Mouse (Mus musculus) spleen, adult 2 months (tissue): ENCODE results near the gene Robo1.

Source experiments
- CTCF ChIP-seq: fragments of 200-500 bp; IDR thresholded peaks from 2 replicates; pipeline ENCODE4 v1.5.1; 2011; ENCODE audit warnings: mild to moderate bottlenecking, inconsistent platforms; ENCODE audit not compliant: insufficient read depth, insufficient read length, insufficient replicate concordance; ENCODE audit errors: extremely low read depth
- POLR2A ChIP-seq: fragments of 200-500 bp; IDR thresholded peaks from 2 replicates; pipeline ENCODE4 v1.6.1; 2011; ENCODE audit warnings: low read depth, low read length, inconsistent platforms

DNA sequence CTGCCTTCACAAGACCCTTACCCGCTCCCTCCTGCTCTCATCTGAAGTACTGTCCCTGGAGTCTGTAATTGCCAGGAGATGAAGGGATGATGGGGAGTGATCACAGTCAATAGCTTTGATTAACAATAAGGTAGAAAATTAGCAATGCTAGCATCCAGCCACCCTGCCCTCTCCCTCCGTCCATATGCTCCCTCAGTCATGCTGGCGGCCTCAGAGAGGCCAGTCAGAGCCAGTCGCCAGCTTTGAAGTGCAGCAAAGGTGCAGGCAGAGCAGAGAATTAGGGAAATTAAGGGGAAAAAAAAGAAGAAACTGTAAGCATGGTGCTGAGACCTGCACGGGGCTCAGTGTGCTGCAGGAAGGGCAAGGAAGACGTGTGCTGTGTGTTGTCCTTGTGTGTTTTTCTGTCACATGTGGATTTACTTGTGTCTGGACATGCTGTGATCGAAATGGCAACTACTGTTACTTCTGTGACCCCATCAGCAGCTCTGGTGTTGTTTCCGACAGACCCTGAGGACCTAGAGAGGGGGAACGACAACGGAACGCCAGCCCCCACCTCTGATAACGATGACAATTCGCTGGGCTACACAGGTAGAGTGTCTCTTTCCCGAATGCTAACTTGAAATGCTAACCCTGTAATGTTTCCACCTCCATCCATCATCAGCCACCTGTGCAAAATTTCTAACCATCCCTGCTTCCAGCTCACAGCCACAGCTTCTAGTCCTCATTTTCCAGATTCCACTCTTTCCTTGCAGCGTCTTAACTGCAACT is 255.3 kb downstream of the Robo1 start:
- no peak for TF ChIP-seq CTCF
- TF ChIP-seq POLR2A = no peak
